ENCODE assay signal across 9 mouse cellular contexts in genomic region chr19:53394552-53394951, GRCm38 (mm10). TPM values are rescaled to one million over a fixed set of nuclear protein-coding genes. Genes with fewer than 3 reads are reported as not detected.
DNase-seq lines count a peak whose midpoint lies in the region; ATAC-seq and TF ChIP-seq lines count a peak whose summit lies in the region.
"Had no signal": no experiment of that assay in that cellular context is flagged by ENCODE, and none has a peak within 500 bp of the region (broad histone marks: within the 10 kb centered on the region; RNA-seq: fewer than 3 reads in every experiment).

No protein-coding gene starts in this region.

- H3K4me2 ChIP-seq in kidney, postnatal 0 days (ENCODE audit: low read length): no peak overlapping the region
- H3K4me2 ChIP-seq in kidney, embryonic 14.5 days (replicated peaks; ENCODE audit: low read depth, low read length): no peak overlapping the region
- H3K4me2 ChIP-seq: neural tube, embryonic 13.5 days had no signal

- H3K36me3 ChIP-seq in kidney, postnatal 0 days (ENCODE audit: insufficient read depth, low read length): no peaks in the 10 kb centered on the region
- H3K36me3 ChIP-seq in kidney, embryonic 14.5 days (ENCODE audit: control insufficient read depth, insufficient read depth, low read length): no peaks in the 10 kb centered on the region
- H3K36me3 ChIP-seq in E14TG2a.4 (ENCODE audit: insufficient read depth, low read length): peaks cover 10% of the 10 kb centered on the region
- H3K36me3 ChIP-seq: neural tube, embryonic 13.5 days had no signal

- peak; percentile 82 for TF ChIP-seq CTCF in kidney, postnatal 0 days (IDR thresholded peaks at IDR 0.05; ENCODE audit: low read depth)
- peak; percentile 61 for TF ChIP-seq CTCF in E14TG2a.4 (conservative IDR thresholded peaks at IDR 0.05; ENCODE audit: low read length)

- WGBS in kidney, postnatal 0 days: 13% methylated on average over 7 of the region's 7 CpGs
- 18% methylated on average over 7 of the region's 7 CpGs for WGBS in kidney, embryonic 14.5 days

- no peak overlapping the region for H3K4me3 ChIP-seq in kidney, postnatal 0 days (replicated peaks; ENCODE audit: low read depth, low read length)
- H3K4me3 ChIP-seq in kidney, embryonic 14.5 days (ENCODE audit: low read length): no peak overlapping the region
- 0 out of 2 replicates have a peak overlapping the region, but pooled peaks have one; percentile 99 for H3K4me3 ChIP-seq in E14TG2a.4 (replicated peaks; ENCODE audit: low read length)
- H3K4me3 ChIP-seq: neural tube, embryonic 13.5 days had no signal

- H3K9ac ChIP-seq in kidney, postnatal 0 days (ENCODE audit: low read depth, low read length): no peak overlapping the region
- H3K9ac ChIP-seq in kidney, embryonic 14.5 days (ENCODE audit: low read depth, low read length): no peak overlapping the region
- H3K9ac ChIP-seq: neural tube, embryonic 13.5 days had no signal

- no peaks in the 10 kb centered on the region for H3K9me3 ChIP-seq in kidney, postnatal 0 days (replicated peaks; ENCODE audit: low read length)
- no peaks in the 10 kb centered on the region for H3K9me3 ChIP-seq in kidney, embryonic 14.5 days (ENCODE audit: control insufficient read depth, low read length)
- H3K9me3 ChIP-seq in E14TG2a.4 (ENCODE audit: low read length): no peaks in the 10 kb centered on the region
- H3K9me3 ChIP-seq: neural tube, embryonic 13.5 days had no signal

- peaks cover 7% of the 10 kb centered on the region; the same call in 1 of the 2 replicates for H3K4me1 ChIP-seq in kidney, postnatal 0 days (replicated peaks; ENCODE audit: insufficient read depth, low read length)
- H3K4me1 ChIP-seq in kidney, embryonic 14.5 days (ENCODE audit: control insufficient read depth, insufficient read depth, low read length): no peaks in the 10 kb centered on the region; the same call in 1 of the 2 replicates
- H3K4me1 ChIP-seq in E14TG2a.4 (replicated peaks; ENCODE audit: low read depth, low read length): peaks cover 54% of the 10 kb centered on the region

- no peak overlapping the region for H3K27ac ChIP-seq in kidney, postnatal 0 days
- H3K27ac ChIP-seq in kidney, embryonic 14.5 days (ENCODE audit: low read depth, low read length): no peak overlapping the region
- H3K27ac ChIP-seq: neural tube, embryonic 13.5 days had no signal

- peak; percentile 92 for DNase-seq in kidney, postnatal 0 days (ENCODE audit: low spot score)
- DNase-seq in brain, adult 2 months (ENCODE audit: low read depth, low spot score): peak; percentile 84
- peak; percentile 75 for DNase-seq in heart, adult 8-10 months (ENCODE audit: low spot score)
- DNase-seq in lung, postnatal 14 days: peak; percentile 53
- no peak for DNase-seq in frontal cortex, postnatal 14 days (ENCODE audit: low spot score in 2 of 2)

- ATAC-seq in kidney, postnatal 0 days (replicated peaks; ENCODE audit: low FRiP score, low read depth): no peak
- ATAC-seq in kidney, embryonic 14.5 days (ENCODE audit: low FRiP score, low TSS enrichment): no peak
- ATAC-seq in inflammation-experienced regulatory T-cells, adult 6 months: no peak

- no peaks in the 10 kb centered on the region for H3K27me3 ChIP-seq in kidney, postnatal 0 days (ENCODE audit: insufficient read depth, low read length)
- no peaks in the 10 kb centered on the region for H3K27me3 ChIP-seq in kidney, embryonic 14.5 days (ENCODE audit: control insufficient read depth, insufficient read depth, low read length)
- H3K27me3 ChIP-seq in E14TG2a.4 (ENCODE audit: insufficient read depth, low read length): no peaks in the 10 kb centered on the region

RNA-seq across cellular contexts. Expression of gene Smndc1, which starts 4.2 kb away (rescaled TPM):
- 47.2 and 47.6 TPM in 2 replicates for polyA plus RNA-seq in kidney, postnatal 0 days (2015; fragmentation: Nextera tagmentation; extraction: Ambion mirVana)
- 47.7 and 49.4 TPM in 2 replicates for polyA plus RNA-seq in kidney, embryonic 14.5 days (2014; fragmentation: Nextera tagmentation; extraction: Ambion mirVana)
- total RNA-seq in heart, adult 8-10 months (2022): 10 to 100 TPM; 31.9 to 37.5 (median 33.3) TPM
- 10 to 100 TPM; 30.1 to 38.6 (median 34.9) TPM for polyA plus RNA-seq in inflammation-experienced regulatory T-cells, adult 6 months (2017; shearing (Covaris generic))

RNA-seq across cellular contexts. Expression of gene Gm10197, which starts 23.0 kb away (rescaled TPM):
- not detected in 2 replicates for polyA plus RNA-seq in kidney, postnatal 0 days (2015; fragmentation: Nextera tagmentation; extraction: Ambion mirVana)
- polyA plus RNA-seq in kidney, embryonic 14.5 days (2014; fragmentation: Nextera tagmentation; extraction: Ambion mirVana): 2.0 and 3.2 TPM in 2 replicates
- not detected for total RNA-seq in heart, adult 8-10 months (2022)
- not detected for polyA plus RNA-seq in inflammation-experienced regulatory T-cells, adult 6 months (2017; shearing (Covaris generic))
- polyA plus RNA-seq: neural tube, embryonic 13.5 days had no signal

Comparison
In these comparisons a context has a peak if more than half of its experiments do, and no peak if none do; other contexts are left out.
1. DNase-seq: peak in kidney, postnatal 0 days (single experiment), brain, adult 2 months (single experiment), heart, adult 8-10 months (single experiment) and lung, postnatal 14 days (single experiment); none in frontal cortex, postnatal 14 days (0 of 2).